Mouse (Mus musculus) heart, adult 2 months (tissue): Measurements from ENCODE around the gene Adgrf3.
A peak's percentile ranks its signal among the peaks of the same experiment; 100 is the strongest.

Experiments used
- CTCF ChIP-seq: fragments of 200-600 bp; IDR thresholded peaks from 2 replicates; pipeline ENCODE4 v1.8.1; 2022; ENCODE audit warnings: antibody characterized with exemption, mild to moderate bottlenecking, moderate library complexity
- POLR2A ChIP-seq: fragments of 200-500 bp; IDR thresholded peaks from 2 replicates; pipeline ENCODE4 v1.6.1; 2011; ENCODE audit warnings: mild to moderate bottlenecking, low read depth, low read length, control low read depth; ENCODE audit not compliant: insufficient read depth

DNA sequence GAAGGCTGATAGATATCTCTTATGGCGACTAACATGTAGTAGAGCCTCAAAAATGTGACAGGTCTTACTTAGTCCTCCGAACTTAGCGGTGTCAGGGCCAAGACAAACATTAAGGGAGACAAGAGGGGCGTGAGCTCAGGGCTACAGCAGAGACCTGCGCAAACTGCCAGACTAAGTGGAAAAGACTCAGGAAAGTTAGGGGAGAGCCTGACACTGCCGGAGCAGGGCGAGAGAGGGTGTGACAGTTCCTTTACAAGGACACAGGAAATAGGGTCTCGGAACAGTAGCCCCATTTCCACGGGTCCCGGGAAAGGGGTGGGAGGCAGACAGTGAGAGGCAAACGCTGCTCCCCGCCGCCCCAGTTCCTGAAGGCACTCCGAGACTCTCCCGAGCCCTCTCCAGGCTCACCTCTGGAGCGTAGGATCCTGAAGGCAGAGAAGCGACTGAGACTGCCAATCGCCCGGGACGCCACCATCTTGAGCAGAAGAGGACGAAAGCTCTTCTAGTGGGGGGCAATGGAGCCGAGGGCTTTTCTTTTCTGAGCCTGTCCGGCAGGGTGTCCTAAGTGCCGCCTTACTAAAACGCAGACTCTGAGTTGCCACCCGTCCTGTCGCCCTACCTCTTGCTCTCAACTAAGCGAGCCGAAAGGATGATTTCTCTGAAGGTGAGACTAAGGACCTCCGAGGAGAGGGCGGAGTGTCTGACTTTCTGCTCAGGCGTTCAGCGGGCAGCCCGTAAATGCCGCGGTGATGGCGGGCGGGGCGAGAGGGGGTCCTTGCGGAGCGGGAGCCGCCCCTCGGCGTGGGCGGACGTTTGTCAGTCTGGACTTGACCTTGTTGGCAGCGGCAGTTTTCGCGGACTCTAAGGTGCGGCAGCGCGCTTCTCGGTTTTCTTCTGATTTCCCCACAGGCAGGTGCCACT lies 50.8 kb downstream of the Adgrf3 start, which contains the start of the genes Hadha and Hadhb:
- TF ChIP-seq CTCF (peak; percentile 27; the same call in 1 of the 2 replicates), POLR2A (peak; percentile 89)
